ENCODE assay signal across 12 mouse cellular contexts in genomic region chr16:93150451-93150850, GRCm38 (mm10).
DNase-seq lines count a peak whose midpoint lies in the region; ATAC-seq and TF ChIP-seq lines count a peak whose summit lies in the region.
"Had no signal": no experiment of that assay in that cellular context is flagged by ENCODE, and none has a peak within 500 bp of the region (broad histone marks: within the 10 kb centered on the region; RNA-seq: fewer than 3 reads in every experiment).

No protein-coding gene starts in this region.

- H3K27me3 ChIP-seq in embryonic facial prominence, embryonic 13.5 days, result peaks cover 8% of the 10 kb centered on the region; the same call in 1 of the 2 replicates
- H3K27me3 ChIP-seq in embryonic facial prominence, embryonic 10.5 days (replicated peaks; ENCODE audit: low read depth, poor library complexity, severe bottlenecking), result no peaks in the 10 kb centered on the region
- no peaks in the 10 kb centered on the region for H3K27me3 ChIP-seq in myocyte (ENCODE audit: control insufficient read depth, insufficient read depth, insufficient read length)
- H3K27me3 ChIP-seq: embryonic facial prominence, embryonic 15.5 days had no signal

- H3K9me3 ChIP-seq in embryonic facial prominence, embryonic 13.5 days, result no peaks in the 10 kb centered on the region
- no peaks in the 10 kb centered on the region for H3K9me3 ChIP-seq in embryonic facial prominence, embryonic 10.5 days
- H3K9me3 ChIP-seq: embryonic facial prominence, embryonic 15.5 days; heart, embryonic 15.5 days; limb, embryonic 12.5 days had no signal

- no peak for ATAC-seq in embryonic facial prominence, embryonic 13.5 days (ENCODE audit: insufficient number of reproducible peaks, insufficient read depth, low FRiP score, low TSS enrichment, low read depth)

- H3K4me2 ChIP-seq in embryonic facial prominence, embryonic 13.5 days, result no peak overlapping the region
- H3K4me2 ChIP-seq in myocyte (ENCODE audit: low read depth), result peak overlapping the region; percentile 70
- H3K4me2 ChIP-seq: embryonic facial prominence, embryonic 15.5 days; heart, embryonic 15.5 days; limb, embryonic 12.5 days had no signal

- DNase-seq in embryonic facial prominence, embryonic 10.5 days (ENCODE audit: low spot score), result no peak
- DNase-seq in ovary, postnatal 36 days (ENCODE audit: low spot score), result peak; percentile 12
- DNase-seq in ovary, postnatal 10 days (ENCODE audit: low spot score), result no peak
- DNase-seq in adrenal gland, postnatal 36 days, result peak; percentile 36 to 56
- DNase-seq in heart, postnatal 4 days, result no peak
- DNase-seq in cerebellum, adult 9-10 months, result no peak
- DNase-seq: gastrocnemius, adult 2 months had no signal

- 63% methylated on average over 12 of the region's 12 CpGs for WGBS in embryonic facial prominence, embryonic 13.5 days
- 80% methylated on average over 12 of the region's 12 CpGs for WGBS in embryonic facial prominence, embryonic 10.5 days

- H3K4me3 ChIP-seq in embryonic facial prominence, embryonic 13.5 days, result no peak overlapping the region
- no peak overlapping the region for H3K4me3 ChIP-seq in embryonic facial prominence, embryonic 10.5 days
- no peak overlapping the region for H3K4me3 ChIP-seq in myocyte
- H3K4me3 ChIP-seq: embryonic facial prominence, embryonic 15.5 days; gastrocnemius, adult 2 months; heart, embryonic 15.5 days; limb, embryonic 12.5 days had no signal

- peaks cover 20% of the 10 kb centered on the region for H3K4me1 ChIP-seq in embryonic facial prominence, embryonic 13.5 days
- H3K4me1 ChIP-seq in embryonic facial prominence, embryonic 10.5 days, result peaks cover 9% of the 10 kb centered on the region

- no peaks in the 10 kb centered on the region for H3K79me2 ChIP-seq in myocyte (ENCODE audit: control insufficient read depth, insufficient read depth)

- H3K36me3 ChIP-seq in embryonic facial prominence, embryonic 13.5 days, result no peaks in the 10 kb centered on the region
- H3K36me3 ChIP-seq in embryonic facial prominence, embryonic 10.5 days (replicated peaks), result no peaks in the 10 kb centered on the region
- H3K36me3 ChIP-seq in myocyte (ENCODE audit: control insufficient read depth, insufficient read depth), result no peaks in the 10 kb centered on the region
- H3K36me3 ChIP-seq: embryonic facial prominence, embryonic 15.5 days; heart, embryonic 15.5 days; limb, embryonic 12.5 days had no signal

- H3ac ChIP-seq in myocyte (ENCODE audit: control insufficient read depth, insufficient read length), result no peak overlapping the region

- H3K9ac ChIP-seq in embryonic facial prominence, embryonic 13.5 days, result no peak overlapping the region
- H3K9ac ChIP-seq: embryonic facial prominence, embryonic 15.5 days; heart, embryonic 15.5 days; limb, embryonic 12.5 days had no signal

- H3K27ac ChIP-seq in embryonic facial prominence, embryonic 13.5 days, result peak overlapping the region; percentile 13; the same call in 1 of the 2 replicates
- H3K27ac ChIP-seq in embryonic facial prominence, embryonic 10.5 days (replicated peaks), result no peak overlapping the region
- H3K27ac ChIP-seq: embryonic facial prominence, embryonic 15.5 days; gastrocnemius, adult 2 months; heart, embryonic 15.5 days; limb, embryonic 12.5 days had no signal

- no peak for TF ChIP-seq POLR2A in myocyte (IDR thresholded peaks at IDR 0.05; ENCODE audit: insufficient read length, low read depth)

TF ChIP-seq in myocyte, 11 proteins besides CTCF, POLR2A, EP300 and RAD21:
- TF ChIP-seq TCF3 (IDR thresholded peaks at IDR 0.05; ENCODE audit: insufficient read length, low read depth), result no peak
- no peak for TF ChIP-seq SRF (IDR thresholded peaks at IDR 0.05; ENCODE audit: control insufficient read depth, insufficient read length, low read depth)
- no peak for TF ChIP-seq MYOG (IDR thresholded peaks at IDR 0.05; ENCODE audit: control insufficient read depth in 1 of 3, insufficient read depth in 1 of 3, insufficient read length in 2 of 3, low read depth in 2 of 3)
- no peak for TF ChIP-seq E2F4 (IDR thresholded peaks at IDR 0.05; ENCODE audit: insufficient read depth)

Comparison
In these comparisons a context has a peak if more than half of its experiments do, and no peak if none do; other contexts are left out.
1. DNase-seq: peak in ovary, postnatal 36 days (single experiment) and adrenal gland, postnatal 36 days (2 of 2); none in embryonic facial prominence, embryonic 10.5 days (single experiment), ovary, postnatal 10 days (single experiment), heart, postnatal 4 days (single experiment) and cerebellum, adult 9-10 months (single experiment).